Mouse (Mus musculus) midbrain, embryonic 15.5 days (tissue): ENCODE results near the gene Tceal8. TPM values are rescaled to one million over a fixed set of nuclear protein-coding genes. Genes with fewer than 3 reads are reported as not detected.
A peak's percentile ranks its signal among the peaks of the same experiment; 100 is the strongest.
"Not testable (repeated sequence)": the region's sequence is repeated elsewhere in the genome, so short reads cannot be mapped to it uniquely, and the experiment has no call there.

Experiments used
- ATAC-seq: fragments of 200-750 bp; cut with Nextera tagmentation; replicated peaks from 2 replicates; pipeline ENCODE4 v1.8.0; 2017; ENCODE audit warnings: moderate TSS enrichment
- H3K27ac ChIP-seq: fragments of 300-500 bp; sonication (generic); 2 replicates; pipeline ENCODE4 v1.5.1; 2015; ENCODE audit warnings: mild to moderate bottlenecking, inconsistent platforms
- H3K27me3 ChIP-seq: fragments of 300-500 bp; sonication (generic); replicated peaks from 2 replicates; pipeline ENCODE4 v1.6.1; 2015; ENCODE audit warnings: inconsistent platforms
- H3K36me3 ChIP-seq: fragments of 300-500 bp; sonication (generic); replicated peaks from 2 replicates; pipeline ENCODE4 v1.6.1; 2015; ENCODE audit warnings: inconsistent platforms
- H3K4me1 ChIP-seq: fragments of 300-500 bp; sonication (generic); 2 replicates; pipeline ENCODE4 v1.6.1; 2015; ENCODE audit warnings: inconsistent platforms
- H3K4me2 ChIP-seq: fragments of 300-500 bp; sonication (generic); 2 replicates; pipeline ENCODE4 v1.6.1; 2015; ENCODE audit warnings: inconsistent platforms, mild to moderate bottlenecking, moderate library complexity
- H3K4me3 ChIP-seq: fragments of 300-500 bp; sonication (generic); 2 replicates; pipeline ENCODE4 v1.5.1; 2015; ENCODE audit warnings: mild to moderate bottlenecking, inconsistent platforms
- H3K9ac ChIP-seq: fragments of 300-500 bp; sonication (generic); 2 replicates; pipeline ENCODE4 v1.6.1; 2015; ENCODE audit warnings: mild to moderate bottlenecking, inconsistent platforms
- H3K9me3 ChIP-seq: fragments of 300-500 bp; sonication (generic); 2 replicates; pipeline ENCODE4 v1.6.1; 2016; ENCODE audit warnings: inconsistent platforms
- WGBS: fragments of 180-500 bp; shearing (Covaris S2); methylation state at CpG from one replicate; pipeline ENCODE4 v1.1.7; 2015; ENCODE audit warnings: mixed read lengths; 5-methylcytosine and 5-hydroxymethylcytosine counted together
- polyA plus RNA-seq: library from polyadenylated mRNA; unstranded; fragments of >200 nt; fragmentation: Nextera tagmentation; extraction: Ambion mirVana; gene quantifications from 2 replicates; pipeline ENCODE4 v1.2.1, GENCODE M21; 2015

Tceal8 gene
- polyA plus RNA-seq: 112 and 114 TPM in 2 replicates

DNA sequence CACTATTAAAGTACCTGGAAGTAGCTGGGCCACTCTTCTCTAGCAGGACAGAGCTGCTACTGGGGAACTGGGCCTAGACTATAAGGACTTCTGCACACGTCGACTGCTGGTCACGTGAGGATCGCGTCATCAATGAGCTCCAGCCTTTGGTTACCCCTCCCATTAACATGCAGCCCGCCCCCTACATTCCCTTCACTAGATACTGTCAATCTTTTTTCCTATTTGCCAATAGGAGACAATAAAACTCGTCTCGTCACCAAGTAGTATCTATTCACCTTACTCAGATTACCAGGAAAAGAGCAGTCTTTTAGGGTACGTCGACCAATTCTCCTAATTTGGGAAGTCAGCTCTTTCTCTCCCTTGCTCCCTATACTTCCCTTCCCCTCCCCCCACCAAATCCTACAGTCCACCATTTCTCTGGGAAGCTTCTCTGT lies at the start of gene Tceal8:
TSS of gene Tceal8 (minus strand) at position 225 of the 434 bp plus-strand sequence.
- Histone ChIP-seq H3K27me3 (no peaks in the 10 kb centered on the region), H3K4me1 (peaks cover 3% of the 10 kb centered on the region; the same call in 1 of the 2 replicates), H3K4me2 (peak within 1 kb of the TSS; percentile 50), H3K27ac (peak within 1 kb of the TSS; percentile 86), H3K36me3 (no peaks in the 10 kb centered on the region), H3K4me3 (peak within 1 kb of the TSS; percentile 56), H3K9ac (peak within 1 kb of the TSS; percentile 50), H3K9me3 (no peaks in the 10 kb centered on the region)
- peak; percentile 98 for ATAC-seq
- 22% methylated on average over 10 of the region's 10 CpGs for WGBS

DNA sequence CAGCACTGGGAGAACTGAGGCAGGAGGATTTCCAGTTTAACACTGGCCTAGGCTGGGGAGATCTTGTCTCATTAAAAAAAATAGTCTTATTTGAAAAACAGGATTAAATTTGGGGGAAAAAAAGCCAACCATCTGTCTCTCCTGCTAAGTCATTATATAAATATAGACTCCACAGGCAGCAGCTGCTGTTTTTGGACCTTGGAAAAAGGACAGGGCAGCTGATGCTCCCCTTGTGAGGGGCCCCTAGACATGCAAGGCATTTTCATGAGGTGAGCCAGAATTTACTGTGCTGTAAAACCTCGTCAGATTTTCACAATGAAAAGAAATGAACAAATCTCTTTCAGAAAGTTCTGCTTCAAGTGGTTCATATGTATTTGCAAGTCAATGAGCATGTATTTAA lies 44.2 kb upstream of the Tceal8 start:
- Histone ChIP-seq H3K4me2 (no peak overlapping the region), H3K27me3 (no peaks in the 10 kb centered on the region), H3K9me3 (no peaks in the 10 kb centered on the region), H3K4me3 (no peak overlapping the region), H3K4me1 (peaks cover 2% of the 10 kb centered on the region; the same call in 1 of the 2 replicates), H3K36me3 (no peaks in the 10 kb centered on the region), H3K9ac (no peak overlapping the region), H3K27ac (no peak overlapping the region)
- 23% methylated on average over 1 of the region's 1 CpGs for WGBS
- ATAC-seq: no peak

DNA sequence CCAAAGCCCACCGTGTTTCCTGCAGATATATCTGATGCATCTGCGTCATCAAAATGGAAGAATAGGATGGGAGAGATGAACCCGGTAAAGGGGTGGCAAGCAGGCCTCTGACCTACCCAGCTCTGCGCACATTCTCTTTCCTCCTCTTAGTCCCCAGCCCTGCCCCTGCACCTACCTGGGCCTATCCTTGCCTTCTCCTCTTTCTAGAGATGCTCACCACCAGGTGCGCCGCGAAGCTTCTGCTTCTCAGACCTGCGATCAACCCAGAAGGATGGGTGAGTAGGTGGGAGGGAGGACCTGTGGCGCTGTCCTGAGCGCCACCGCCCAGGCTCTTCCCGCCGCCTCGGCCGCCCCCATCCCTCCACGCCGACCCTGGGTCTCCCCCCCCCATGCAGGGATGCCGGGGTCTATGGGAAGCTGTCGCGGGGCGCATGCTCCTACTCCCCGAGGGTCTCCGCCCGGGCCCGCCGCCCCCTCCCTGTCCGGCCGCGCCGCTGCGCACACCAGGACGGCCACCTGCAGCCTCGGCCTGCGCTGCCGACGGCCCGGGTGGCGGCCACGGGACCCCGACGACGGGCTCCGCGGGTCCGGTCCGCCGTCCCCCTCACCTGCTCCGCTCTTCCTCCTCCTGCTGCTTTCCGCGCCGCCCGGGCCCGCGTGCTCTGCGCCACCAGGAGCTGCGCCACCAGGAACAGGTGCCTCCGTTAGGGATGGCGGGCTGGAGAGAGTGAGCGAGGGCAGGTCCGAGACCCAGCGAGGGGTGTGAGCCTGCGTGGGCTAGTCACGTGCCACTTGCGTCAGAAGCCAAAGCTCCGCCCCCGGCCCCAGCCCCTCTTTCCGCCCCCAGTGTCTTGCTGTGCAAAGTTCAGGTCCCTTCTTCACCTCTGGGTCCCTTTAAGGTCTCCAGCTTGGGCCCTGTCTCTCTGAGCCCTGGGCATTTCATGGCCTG lies 42.9 kb upstream of the Tceal8 start, which contains the start of the genes Tceal7 and Bex1:
TSS of gene Tceal7 (plus strand) at position 51 of the 949 bp plus-strand sequence.
TSS of gene Bex1 (minus strand) at position 785 of the 949 bp plus-strand sequence.
- Histone ChIP-seq H3K27ac (0 out of 2 replicates have a peak within 1 kb of the TSS, but pooled peaks have one; percentile 5), H3K4me3 (peak within 1 kb of the TSS; percentile 45), H3K4me2 (peak within 1 kb of the TSS; percentile 48), H3K9ac (peak within 1 kb of the TSS; percentile 37; the same call in 1 of the 2 replicates)
- H3K36me3 ChIP-seq, H3K9me3 ChIP-seq, H3K27me3 ChIP-seq, H3K4me1 ChIP-seq: not testable (repeated sequence)
- 33% methylated on average over 24 of the region's 67 CpGs for WGBS
- peak; percentile 97 for ATAC-seq

DNA sequence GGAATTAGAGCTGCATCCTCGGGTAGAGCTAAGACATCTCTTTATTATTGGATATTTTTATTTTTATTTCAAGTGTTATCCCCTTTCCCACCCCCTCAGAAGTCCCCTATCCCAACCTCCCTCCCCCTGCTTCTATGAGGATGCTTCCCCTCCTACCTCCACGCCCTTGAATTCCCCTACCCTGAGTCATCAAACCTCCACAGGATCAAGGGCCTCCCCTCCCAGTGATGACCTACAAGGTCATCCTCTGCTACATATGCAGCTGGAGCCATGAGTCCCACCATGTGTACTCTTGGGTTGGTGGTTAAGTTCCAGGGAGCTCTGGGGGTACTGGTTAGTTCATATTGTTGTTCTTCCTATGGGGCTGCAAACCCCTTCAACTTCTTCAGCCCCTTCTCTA lies 41.3 kb upstream of the Tceal8 start:
- Histone ChIP-seq H3K9me3 (no peaks in the 10 kb centered on the region), H3K27ac (no peak overlapping the region), H3K27me3 (no peaks in the 10 kb centered on the region), H3K9ac (no peak overlapping the region), H3K4me3 (no peak overlapping the region), H3K36me3 (no peaks in the 10 kb centered on the region), H3K4me1 (peaks cover 2% of the 10 kb centered on the region; the same call in 1 of the 2 replicates), H3K4me2 (no peak overlapping the region)
- WGBS: 76% methylated on average over 2 of the region's 2 CpGs
- no peak for ATAC-seq

DNA sequence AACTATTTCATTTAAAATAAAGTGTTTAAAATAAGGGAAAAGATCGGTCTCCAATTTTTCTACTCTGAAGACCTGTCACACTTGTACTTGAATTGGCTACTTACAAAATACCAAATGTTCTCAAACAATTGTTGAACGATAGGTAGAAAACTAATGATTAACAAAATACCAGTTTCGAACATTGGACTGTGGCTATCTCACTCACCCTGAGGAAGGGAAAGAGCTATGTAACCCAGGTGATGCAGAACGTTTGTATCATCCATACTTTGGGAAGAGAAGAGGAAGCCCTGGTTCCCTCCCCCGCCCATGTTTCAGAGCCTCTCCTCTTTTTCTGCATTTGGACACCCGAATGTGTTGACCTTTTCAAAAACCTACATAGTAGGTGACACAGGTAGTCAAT lies 32.3 kb upstream of the Tceal8 start:
- 81% methylated on average over 6 of the region's 6 CpGs for WGBS
- H3K4me3 ChIP-seq: no peak overlapping the region
- ATAC-seq: no peak

DNA sequence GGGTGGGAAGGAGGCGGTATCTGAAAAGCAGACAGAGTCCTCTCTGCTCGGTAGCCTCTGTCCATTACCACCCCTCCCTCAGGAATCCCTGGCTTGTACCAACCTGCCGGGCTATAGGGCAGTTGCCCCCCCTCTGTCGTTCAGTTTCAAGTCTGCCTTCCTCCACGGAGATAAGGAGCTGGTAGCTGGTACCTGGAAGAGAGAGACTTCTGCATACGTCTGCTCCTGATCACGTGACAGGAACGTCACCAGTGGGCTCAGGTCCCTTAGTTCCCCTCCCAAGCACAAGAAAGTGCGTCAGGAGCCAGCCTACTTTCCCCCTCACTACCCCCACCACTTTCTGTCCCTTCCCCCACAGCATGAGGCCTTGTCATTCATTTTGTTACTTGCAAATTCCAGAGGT lies 31.5 kb upstream of the Tceal8 start, which contains the start of gene Tceal5:
TSS of gene Tceal5 (minus strand) at position 213 of the 403 bp plus-strand sequence.
- H3K27ac ChIP-seq: peak within 1 kb of the TSS; percentile 79
- 0 out of 2 replicates have a peak, but pooled peaks cover 3% of the 10 kb centered on the region for H3K27me3 ChIP-seq
- no peaks in the 10 kb centered on the region for H3K9me3 ChIP-seq
- peaks cover 9% of the 10 kb centered on the region; the same call in 1 of the 2 replicates for H3K4me1 ChIP-seq
- H3K9ac ChIP-seq: peak within 1 kb of the TSS; percentile 53
- H3K4me3 ChIP-seq: peak within 1 kb of the TSS; percentile 53
- no peaks in the 10 kb centered on the region for H3K36me3 ChIP-seq
- ATAC-seq: peak; percentile 96
- WGBS: 12% methylated on average over 9 of the region's 9 CpGs
- peak within 1 kb of the TSS; percentile 50 for H3K4me2 ChIP-seq

More for the DNA sequence above, 32.3 kb upstream of the Tceal8 start:
- Histone ChIP-seq H3K36me3 (no peaks in the 10 kb centered on the region), H3K4me2 (no peak overlapping the region), H3K4me1 (peaks cover 9% of the 10 kb centered on the region; the same call in 1 of the 2 replicates), H3K9me3 (no peaks in the 10 kb centered on the region), H3K27me3 (0 out of 2 replicates have a peak, but pooled peaks cover 3% of the 10 kb centered on the region), H3K9ac (no peak overlapping the region), H3K27ac (no peak overlapping the region)

DNA sequence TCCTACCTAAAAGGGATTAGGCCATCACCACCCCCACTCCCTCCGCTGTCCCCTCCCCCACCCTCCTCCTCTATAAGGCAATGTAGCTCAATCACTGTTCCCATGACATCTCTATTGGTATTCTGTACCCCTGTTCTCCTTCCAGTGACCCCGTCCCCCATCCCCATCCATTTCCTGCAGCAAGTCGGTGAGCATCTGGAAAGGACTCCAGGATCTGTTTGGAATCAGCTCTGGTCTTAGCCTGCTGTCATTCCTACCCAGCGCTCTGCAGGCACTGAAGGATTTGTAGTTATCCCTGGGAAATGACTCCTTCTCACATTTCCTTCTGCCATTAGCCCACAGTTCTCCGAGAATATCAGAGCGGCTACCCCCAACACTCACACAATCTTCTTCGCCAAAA lies 31.1 kb upstream of the Tceal8 start:
- H3K27ac ChIP-seq: peak overlapping the region; percentile 79
- 0 out of 2 replicates have a peak, but pooled peaks cover 3% of the 10 kb centered on the region for H3K27me3 ChIP-seq
- peak overlapping the region; percentile 53 for H3K9ac ChIP-seq
- peak overlapping the region; percentile 50 for H3K4me2 ChIP-seq
- H3K36me3 ChIP-seq: no peaks in the 10 kb centered on the region
- 21% methylated on average over 7 of the region's 7 CpGs for WGBS
- H3K9me3 ChIP-seq: no peaks in the 10 kb centered on the region
- H3K4me3 ChIP-seq: peak overlapping the region; percentile 53
- peak; percentile 71 for ATAC-seq
- H3K4me1 ChIP-seq: peaks cover 9% of the 10 kb centered on the region; the same call in 1 of the 2 replicates

DNA sequence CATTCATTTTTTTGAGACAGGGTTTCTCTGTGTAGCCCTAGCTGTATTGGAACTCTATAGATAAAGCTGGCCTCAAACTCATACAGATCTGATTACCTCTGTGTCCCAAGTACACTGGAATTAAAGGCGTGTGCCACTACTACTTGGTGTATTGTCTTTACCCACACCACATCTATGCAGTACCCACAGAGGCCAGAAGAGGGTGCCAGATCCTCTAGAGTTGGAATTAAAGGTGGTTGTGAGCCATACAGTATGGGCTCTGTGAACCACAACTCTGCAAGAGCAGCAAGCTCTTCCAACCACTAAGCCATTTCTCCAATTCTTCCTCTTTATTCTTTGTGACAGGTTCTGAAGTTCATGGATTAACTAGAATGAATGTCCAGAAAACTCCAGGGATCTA lies 24.7 kb upstream of the Tceal8 start:
- no peaks in the 10 kb centered on the region for H3K27me3 ChIP-seq
- H3K4me1 ChIP-seq: no peaks in the 10 kb centered on the region
- no peak overlapping the region for H3K4me2 ChIP-seq
- no peak overlapping the region for H3K27ac ChIP-seq
- no peak overlapping the region for H3K9ac ChIP-seq
- no peak overlapping the region for H3K4me3 ChIP-seq
- WGBS: 61% methylated on average over 1 of the region's 1 CpGs
- no peaks in the 10 kb centered on the region for H3K9me3 ChIP-seq
- no peaks in the 10 kb centered on the region for H3K36me3 ChIP-seq
- ATAC-seq: no peak

DNA sequence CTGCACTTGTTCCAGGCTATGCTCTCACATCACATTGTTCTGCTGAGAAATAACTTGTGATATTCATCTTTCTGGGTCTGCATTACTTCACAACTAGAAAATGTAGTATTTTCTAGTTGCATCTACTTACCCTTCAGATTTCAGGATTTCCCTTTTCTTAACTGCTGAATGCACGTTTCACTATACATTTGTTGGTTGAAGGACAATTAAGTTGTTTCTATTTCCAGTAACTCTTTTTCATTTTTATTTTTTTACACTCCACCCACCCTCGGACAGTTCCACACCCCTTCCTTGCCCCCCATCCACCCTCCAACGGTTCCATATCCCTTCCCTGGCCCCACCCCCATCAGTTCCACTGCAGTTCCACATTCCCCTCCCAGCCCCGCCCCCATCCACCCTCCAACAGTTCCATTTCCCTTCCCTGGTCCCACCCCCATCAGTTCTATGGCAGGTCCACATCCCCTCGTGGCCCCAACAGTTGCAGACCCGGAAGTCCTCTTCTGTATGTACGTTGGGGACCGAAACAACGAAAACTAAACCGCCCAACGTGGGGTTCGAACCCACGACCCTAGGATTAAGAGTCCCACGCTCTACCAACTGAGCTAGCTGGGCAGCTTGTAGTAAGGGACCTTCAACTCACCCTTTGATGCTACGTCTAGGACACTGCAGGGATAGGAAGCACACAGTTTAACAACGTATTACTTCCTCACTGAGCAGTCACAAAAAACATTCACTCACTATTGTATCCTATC lies 23.2 kb upstream of the Tceal8 start:
- no peaks in the 10 kb centered on the region for H3K4me1 ChIP-seq
- no peaks in the 10 kb centered on the region for H3K27me3 ChIP-seq
- H3K36me3 ChIP-seq: no peaks in the 10 kb centered on the region
- 84% methylated on average over 16 of the region's 16 CpGs for WGBS
- H3K4me3 ChIP-seq: no peak overlapping the region
- H3K9ac ChIP-seq: no peak overlapping the region
- ATAC-seq: no peak
- H3K9me3 ChIP-seq: no peaks in the 10 kb centered on the region
- no peak overlapping the region for H3K4me2 ChIP-seq
- H3K27ac ChIP-seq: no peak overlapping the region

DNA sequence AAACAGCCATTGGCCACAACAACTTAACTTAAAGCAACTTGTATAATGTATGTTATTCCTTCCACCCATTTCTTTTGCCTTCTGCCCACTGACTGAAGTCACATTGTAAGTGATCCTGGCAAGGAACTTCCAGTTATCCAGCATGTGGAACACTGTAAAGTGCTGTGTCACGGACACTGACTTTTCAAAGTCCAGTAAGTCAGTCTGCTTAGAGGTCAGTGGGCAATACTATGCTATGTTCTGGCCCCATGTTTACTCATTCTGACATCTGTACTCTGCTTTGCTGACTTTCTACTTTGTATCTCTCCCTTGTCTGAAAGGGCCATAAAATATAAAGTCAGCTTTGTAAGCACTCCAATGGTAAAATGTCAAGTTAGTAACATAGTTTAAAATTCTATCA lies 11.0 kb upstream of the Tceal8 start:
- WGBS: 93% methylated on average over 1 of the region's 1 CpGs
- no peak overlapping the region for H3K4me2 ChIP-seq
- no peaks in the 10 kb centered on the region for H3K36me3 ChIP-seq
- no peaks in the 10 kb centered on the region for H3K9me3 ChIP-seq
- no peak overlapping the region for H3K9ac ChIP-seq
- no peaks in the 10 kb centered on the region for H3K27me3 ChIP-seq
- H3K4me3 ChIP-seq: no peak overlapping the region
- H3K27ac ChIP-seq: no peak overlapping the region
- H3K4me1 ChIP-seq: no peaks in the 10 kb centered on the region
- no peak for ATAC-seq

DNA sequence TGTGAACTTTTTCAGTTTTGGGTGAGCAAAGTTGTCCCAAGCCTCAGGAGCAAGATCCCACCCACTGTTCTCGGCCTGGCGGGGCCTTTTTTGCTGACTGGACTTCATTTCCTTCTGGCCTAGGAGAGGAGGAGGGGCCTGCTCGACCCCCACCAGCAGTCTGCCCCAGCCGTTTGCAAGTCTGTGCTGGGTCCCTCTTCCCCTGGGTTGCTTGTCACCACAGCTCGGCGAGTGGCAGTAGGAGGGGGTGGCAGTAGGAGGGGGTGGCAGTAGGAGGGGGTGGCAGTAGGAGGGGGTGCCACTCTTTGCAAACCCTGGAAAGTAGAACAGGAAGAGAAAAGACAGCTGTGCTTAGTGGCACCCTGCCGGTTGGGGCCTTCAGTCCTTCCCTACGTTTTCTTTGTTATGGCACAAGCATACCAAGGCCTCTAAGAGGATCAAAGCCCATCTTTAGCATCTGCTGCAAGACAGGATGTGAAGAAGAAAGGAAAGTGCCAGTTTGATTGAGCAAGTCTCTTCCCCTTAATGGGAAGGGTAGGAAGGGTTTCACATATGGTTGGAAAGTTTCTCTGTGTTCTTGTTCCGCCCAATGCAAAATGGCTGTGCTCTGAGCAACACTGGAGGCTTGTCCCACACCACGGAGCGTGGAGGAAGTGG lies 8.9 kb upstream of the Tceal8 start:
- H3K27ac ChIP-seq: no peak overlapping the region
- H3K9ac ChIP-seq: no peak overlapping the region
- no peak for ATAC-seq
- H3K9me3 ChIP-seq: no peaks in the 10 kb centered on the region
- H3K4me2 ChIP-seq: no peak overlapping the region
- H3K27me3 ChIP-seq: 0 out of 2 replicates have a peak, but pooled peaks cover 3% of the 10 kb centered on the region
- no peak overlapping the region for H3K4me3 ChIP-seq
- H3K4me1 ChIP-seq: no peaks in the 10 kb centered on the region
- H3K36me3 ChIP-seq: no peaks in the 10 kb centered on the region
- 27% methylated on average over 10 of the region's 11 CpGs for WGBS
